Mouse (Mus musculus): ENCODE measurements around the gene Theg. TPM values are rescaled to one million over a fixed set of nuclear protein-coding genes. Genes with fewer than 3 reads are reported as not detected.

Theg gene
- polyA plus RNA-seq, 1 experiment from 2014 or later, result not detected

- Histone ChIP-seq H3K4me1 (replicated peaks; ENCODE audit: control insufficient read depth, insufficient read depth) (no peaks in the 10 kb centered on the region), H3K4me3 (ENCODE audit: low read depth, low read length) (no peak overlapping the region), H3K4me2 (replicated peaks; ENCODE audit: low read depth) (no peak overlapping the region), H3K9me3 (ENCODE audit: control insufficient read depth, low read length) (no peaks in the 10 kb centered on the region), H3K9ac (ENCODE audit: low read length) (no peak overlapping the region), H3K36me3 (ENCODE audit: control insufficient read depth, insufficient read depth, low read length) (peaks cover 26% of the 10 kb centered on the region), H3K27ac (replicated peaks) (no peak overlapping the region), H3K27me3 (ENCODE audit: control insufficient read depth, insufficient read depth, low read length) (no peaks in the 10 kb centered on the region)
- no peak for ATAC-seq (ENCODE audit: low FRiP score, low TSS enrichment)
- WGBS, result 95% methylated on average over 15 of the region's 15 CpGs
- DNase-seq (ENCODE audit: low spot score), result peak; percentile 11
- TF ChIP-seq CTCF (IDR thresholded peaks at IDR 0.05; ENCODE audit: low read depth), result no peak
- TF ChIP-seq EP300 (optimal IDR thresholded peaks at IDR 0.05), result no peak
Observed at GRCm38 (mm10) chr10:79541522-79541921, 45.6 kb downstream of the Theg start.

GRCm38 (mm10) chr10:79540746-79541145 is 46.4 kb downstream of the Theg start:
- TF ChIP-seq CTCF (IDR thresholded peaks at IDR 0.05; ENCODE audit: low read depth) (no peak), EP300 (optimal IDR thresholded peaks at IDR 0.05) (no peak)
- peak; percentile 12 for DNase-seq (ENCODE audit: low spot score)
- Histone ChIP-seq H3K36me3 (ENCODE audit: control insufficient read depth, insufficient read depth, low read length) (peaks cover 20% of the 10 kb centered on the region), H3K27ac (replicated peaks) (no peak overlapping the region), H3K4me3 (ENCODE audit: low read depth, low read length) (no peak overlapping the region), H3K9me3 (ENCODE audit: control insufficient read depth, low read length) (no peaks in the 10 kb centered on the region), H3K4me2 (replicated peaks; ENCODE audit: low read depth) (no peak overlapping the region), H3K9ac (ENCODE audit: low read length) (no peak overlapping the region), H3K27me3 (ENCODE audit: control insufficient read depth, insufficient read depth, low read length) (no peaks in the 10 kb centered on the region), H3K4me1 (replicated peaks; ENCODE audit: control insufficient read depth, insufficient read depth) (no peaks in the 10 kb centered on the region)
- 92% methylated on average over 11 of the region's 11 CpGs for WGBS
- ATAC-seq (ENCODE audit: low FRiP score, low TSS enrichment), result no peak

GRCm38 (mm10) chr10:79539701-79540495 is 47.2 kb downstream of the Theg start:
- TF ChIP-seq EP300 (optimal IDR thresholded peaks at IDR 0.05), result no peak
- TF ChIP-seq CTCF (IDR thresholded peaks at IDR 0.05; ENCODE audit: low read depth), result no peak
- H3K9ac ChIP-seq (ENCODE audit: low read length), result no peak overlapping the region
- H3K27ac ChIP-seq (replicated peaks), result no peak overlapping the region
- no peak overlapping the region for H3K4me2 ChIP-seq (replicated peaks; ENCODE audit: low read depth)
- H3K36me3 ChIP-seq (ENCODE audit: control insufficient read depth, insufficient read depth, low read length), result peaks cover 18% of the 10 kb centered on the region
- H3K4me1 ChIP-seq (replicated peaks; ENCODE audit: control insufficient read depth, insufficient read depth), result no peaks in the 10 kb centered on the region
- DNase-seq (ENCODE audit: low spot score), result peak; percentile 11
- WGBS, result 92% methylated on average over 16 of the region's 16 CpGs
- ATAC-seq (ENCODE audit: low FRiP score, low TSS enrichment), result no peak
- no peaks in the 10 kb centered on the region for H3K27me3 ChIP-seq (ENCODE audit: control insufficient read depth, insufficient read depth, low read length)
- H3K9me3 ChIP-seq (ENCODE audit: control insufficient read depth, low read length), result no peaks in the 10 kb centered on the region
- H3K4me3 ChIP-seq (ENCODE audit: low read depth, low read length), result no peak overlapping the region

- DNase-seq (ENCODE audit: low spot score) (no peak), ATAC-seq (ENCODE audit: low FRiP score, low TSS enrichment) (no peak)
- H3K9me3 ChIP-seq (ENCODE audit: control insufficient read depth, low read length), result no peaks in the 10 kb centered on the region
- H3K27ac ChIP-seq (replicated peaks), result no peak overlapping the region
- H3K4me3 ChIP-seq (ENCODE audit: low read depth, low read length), result no peak overlapping the region
- no peak overlapping the region for H3K4me2 ChIP-seq (replicated peaks; ENCODE audit: low read depth)
- 52% methylated on average over 4 of the region's 4 CpGs for WGBS
- H3K4me1 ChIP-seq (replicated peaks; ENCODE audit: control insufficient read depth, insufficient read depth), result no peaks in the 10 kb centered on the region
- peaks cover 10% of the 10 kb centered on the region for H3K36me3 ChIP-seq (ENCODE audit: control insufficient read depth, insufficient read depth, low read length)
- H3K9ac ChIP-seq (ENCODE audit: low read length), result no peak overlapping the region
- TF ChIP-seq CTCF (IDR thresholded peaks at IDR 0.05; ENCODE audit: low read depth), result no peak
- no peaks in the 10 kb centered on the region for H3K27me3 ChIP-seq (ENCODE audit: control insufficient read depth, insufficient read depth, low read length)
Observed at GRCm38 (mm10) chr10:79538873-79539272, 48.3 kb downstream of the Theg start.

- TF ChIP-seq CTCF (IDR thresholded peaks at IDR 0.05; ENCODE audit: low read depth) (no peak), EP300 (optimal IDR thresholded peaks at IDR 0.05) (no peak)
- 71% methylated on average over 3 of the region's 3 CpGs for WGBS
- no peaks in the 10 kb centered on the region for H3K9me3 ChIP-seq (ENCODE audit: control insufficient read depth, low read length)
- H3K27me3 ChIP-seq (ENCODE audit: control insufficient read depth, insufficient read depth, low read length), result no peaks in the 10 kb centered on the region
- H3K36me3 ChIP-seq (ENCODE audit: control insufficient read depth, insufficient read depth, low read length), result peaks cover 9% of the 10 kb centered on the region
- DNase-seq (ENCODE audit: low spot score), result no peak
- H3K4me1 ChIP-seq (replicated peaks; ENCODE audit: control insufficient read depth, insufficient read depth), result no peaks in the 10 kb centered on the region
- no peak overlapping the region for H3K4me3 ChIP-seq (ENCODE audit: low read depth, low read length)
- H3K9ac ChIP-seq (ENCODE audit: low read length), result no peak overlapping the region
- H3K27ac ChIP-seq (replicated peaks), result no peak overlapping the region
- H3K4me2 ChIP-seq (replicated peaks; ENCODE audit: low read depth), result no peak overlapping the region
- ATAC-seq (ENCODE audit: low FRiP score, low TSS enrichment), result no peak
Observed at GRCm38 (mm10) chr10:79538323-79538722, 48.8 kb downstream of the Theg start.

- Histone ChIP-seq H3K36me3 (ENCODE audit: control insufficient read depth, insufficient read depth, low read length) (peaks cover 9% of the 10 kb centered on the region), H3K9me3 (ENCODE audit: control insufficient read depth, low read length) (no peaks in the 10 kb centered on the region), H3K27ac (replicated peaks) (no peak overlapping the region), H3K27me3 (ENCODE audit: control insufficient read depth, insufficient read depth, low read length) (no peaks in the 10 kb centered on the region), H3K4me1 (replicated peaks; ENCODE audit: control insufficient read depth, insufficient read depth) (no peaks in the 10 kb centered on the region), H3K4me2 (replicated peaks; ENCODE audit: low read depth) (no peak overlapping the region), H3K9ac (ENCODE audit: low read length) (no peak overlapping the region), H3K4me3 (ENCODE audit: low read depth, low read length) (no peak overlapping the region)
- DNase-seq (ENCODE audit: low spot score) (no peak), ATAC-seq (ENCODE audit: low FRiP score, low TSS enrichment) (no peak)
- 91% methylated on average over 2 of the region's 2 CpGs for WGBS
- TF ChIP-seq EP300 (optimal IDR thresholded peaks at IDR 0.05), result no peak
- TF ChIP-seq CTCF (IDR thresholded peaks at IDR 0.05; ENCODE audit: low read depth), result no peak
Observed at GRCm38 (mm10) chr10:79537781-79538180, 49.4 kb downstream of the Theg start.
